Mouse (Mus musculus): ENCODE measurements around the gene Nectin4. TPM values are rescaled to one million over a fixed set of nuclear protein-coding genes. Genes with fewer than 3 reads are reported as not detected.

Gene Nectin4
- polyA plus RNA-seq, 1 experiment: 0.33 TPM

- H3K27me3 ChIP-seq (ENCODE audit: control insufficient read depth, insufficient read depth, low read length): no peaks in the 10 kb centered on the region
- H3K27ac ChIP-seq (ENCODE audit: insufficient read depth, low read depth, low read length): peak overlapping the region; percentile 73
- WGBS: 16% methylated on average over 5 of the region's 5 CpGs
- H3K4me1 ChIP-seq (ENCODE audit: control insufficient read depth, insufficient read depth, insufficient read length, low read length): peaks cover 5% of the 10 kb centered on the region; the same call in 1 of the 2 replicates
- TF ChIP-seq POLR2A (IDR thresholded peaks at IDR 0.05; ENCODE audit: low read depth, low read length) (no peak), CTCF (IDR thresholded peaks at IDR 0.05; ENCODE audit: extremely low read depth, insufficient read length, insufficient replicate concordance, low read depth, low read length) (no peak)
- peaks cover 5% of the 10 kb centered on the region; the same call in 1 of the 2 replicates for H3K36me3 ChIP-seq (ENCODE audit: control insufficient read depth, insufficient read depth, low read length)
- H3K4me3 ChIP-seq (ENCODE audit: low read depth, low read length): no peak overlapping the region
These were observed 54.7 kb downstream of the Nectin4 start for GRCm38 (mm10) chr1:171424638-171425037.

GRCm38 (mm10) chr1:171425126-171425525 is 55.2 kb downstream of the Nectin4 start:
- TF ChIP-seq POLR2A (IDR thresholded peaks at IDR 0.05; ENCODE audit: low read depth, low read length): no peak
- no peak for TF ChIP-seq CTCF (IDR thresholded peaks at IDR 0.05; ENCODE audit: extremely low read depth, insufficient read length, insufficient replicate concordance, low read depth, low read length)
- 25% methylated on average over 4 of the region's 4 CpGs for WGBS
- H3K27me3 ChIP-seq (ENCODE audit: control insufficient read depth, insufficient read depth, low read length): no peaks in the 10 kb centered on the region
- peaks cover 5% of the 10 kb centered on the region; the same call in 1 of the 2 replicates for H3K4me1 ChIP-seq (ENCODE audit: control insufficient read depth, insufficient read depth, insufficient read length, low read length)
- H3K36me3 ChIP-seq (ENCODE audit: control insufficient read depth, insufficient read depth, low read length): peaks cover 3% of the 10 kb centered on the region; the same call in 1 of the 2 replicates
- peak overlapping the region; percentile 73 for H3K27ac ChIP-seq (ENCODE audit: insufficient read depth, low read depth, low read length)
- no peak overlapping the region for H3K4me3 ChIP-seq (ENCODE audit: low read depth, low read length)

GRCm38 (mm10) chr1:171432158-171432557 is 62.3 kb downstream of the Nectin4 start:
- Histone ChIP-seq H3K27ac (ENCODE audit: insufficient read depth, low read depth, low read length) (no peak overlapping the region), H3K36me3 (ENCODE audit: control insufficient read depth, insufficient read depth, low read length) (no peaks in the 10 kb centered on the region), H3K4me1 (ENCODE audit: control insufficient read depth, insufficient read depth, insufficient read length, low read length) (peaks cover 8% of the 10 kb centered on the region; the same call in 1 of the 2 replicates), H3K4me3 (ENCODE audit: low read depth, low read length) (no peak overlapping the region), H3K27me3 (ENCODE audit: control insufficient read depth, insufficient read depth, low read length) (no peaks in the 10 kb centered on the region)
- WGBS: 83% methylated on average over 5 of the region's 5 CpGs
- no peak for TF ChIP-seq CTCF (IDR thresholded peaks at IDR 0.05; ENCODE audit: extremely low read depth, insufficient read length, insufficient replicate concordance, low read depth, low read length)
- TF ChIP-seq POLR2A (IDR thresholded peaks at IDR 0.05; ENCODE audit: low read depth, low read length): no peak

GRCm38 (mm10) chr1:171435288-171435814 is 65.5 kb downstream of the Nectin4 start:
- no peak for TF ChIP-seq CTCF (IDR thresholded peaks at IDR 0.05; ENCODE audit: extremely low read depth, insufficient read length, insufficient replicate concordance, low read depth, low read length)
- no peak overlapping the region for H3K4me3 ChIP-seq (ENCODE audit: low read depth, low read length)
- H3K27me3 ChIP-seq (ENCODE audit: control insufficient read depth, insufficient read depth, low read length): no peaks in the 10 kb centered on the region
- H3K4me1 ChIP-seq (ENCODE audit: control insufficient read depth, insufficient read depth, insufficient read length, low read length): peaks cover 11% of the 10 kb centered on the region
- WGBS: 23% methylated on average over 7 of the region's 7 CpGs
- no peaks in the 10 kb centered on the region for H3K36me3 ChIP-seq (ENCODE audit: control insufficient read depth, insufficient read depth, low read length)
- no peak overlapping the region for H3K27ac ChIP-seq (ENCODE audit: insufficient read depth, low read depth, low read length)

GRCm38 (mm10) chr1:171435974-171436373 is 66.1 kb downstream of the Nectin4 start:
- WGBS: 32% methylated on average over 1 of the region's 1 CpGs
- Histone ChIP-seq H3K4me1 (ENCODE audit: control insufficient read depth, insufficient read depth, insufficient read length, low read length) (peaks cover 13% of the 10 kb centered on the region), H3K4me3 (ENCODE audit: low read depth, low read length) (no peak overlapping the region), H3K36me3 (ENCODE audit: control insufficient read depth, insufficient read depth, low read length) (no peaks in the 10 kb centered on the region), H3K27ac (ENCODE audit: insufficient read depth, low read depth, low read length) (no peak overlapping the region), H3K27me3 (ENCODE audit: control insufficient read depth, insufficient read depth, low read length) (no peaks in the 10 kb centered on the region)
- TF ChIP-seq CTCF (IDR thresholded peaks at IDR 0.05; ENCODE audit: extremely low read depth, insufficient read length, insufficient replicate concordance, low read depth, low read length) (no peak), POLR2A (IDR thresholded peaks at IDR 0.05; ENCODE audit: low read depth, low read length) (no peak)

GRCm38 (mm10) chr1:171437264-171438013 is 67.5 kb downstream of the Nectin4 start, which contains the start of gene F11r:
Gene F11r, plus strand, starts transcription at chr1:171437535.
- Histone ChIP-seq H3K27ac (ENCODE audit: insufficient read depth, low read depth, low read length) (peak within 1 kb of the TSS; percentile 96), H3K27me3 (ENCODE audit: control insufficient read depth, insufficient read depth, low read length) (no peaks in the 10 kb centered on the region), H3K4me1 (ENCODE audit: control insufficient read depth, insufficient read depth, insufficient read length, low read length) (peaks cover 18% of the 10 kb centered on the region), H3K4me3 (ENCODE audit: low read depth, low read length) (peak within 1 kb of the TSS; percentile 78), H3K36me3 (ENCODE audit: control insufficient read depth, insufficient read depth, low read length) (no peaks in the 10 kb centered on the region)
- WGBS: under 1% methylated on average over 46 of the region's 46 CpGs
- TF ChIP-seq CTCF (IDR thresholded peaks at IDR 0.05; ENCODE audit: extremely low read depth, insufficient read length, insufficient replicate concordance, low read depth, low read length): no peak
- peak; percentile 97 for TF ChIP-seq POLR2A (IDR thresholded peaks at IDR 0.05; ENCODE audit: low read depth, low read length)

Other genes with a start within 250 kb of the Nectin4 start
- gene Sdhc, start 219.5 kb upstream of the Nectin4 start, polyA plus RNA-seq (2012; rRNA removed): 120 and 226 TPM in 2 replicates
- 0.28 and 0.66 TPM in 2 replicates for gene Mpz, start 219.4 kb upstream of the Nectin4 start, polyA plus RNA-seq (2012; rRNA removed)
- 10.9 and 13.9 TPM in 2 replicates for gene Pcp4l1, start 173.8 kb upstream of the Nectin4 start, polyA plus RNA-seq (2012; rRNA removed)
- 18.5 and 28.9 TPM in 2 replicates for gene Nr1i3, start 156.1 kb upstream of the Nectin4 start, polyA plus RNA-seq (2012; rRNA removed)
- gene Tomm40l, start 147.6 kb upstream of the Nectin4 start, polyA plus RNA-seq (2012; rRNA removed): 17.0 and 21.2 TPM in 2 replicates
- gene Apoa2, start 145.0 kb upstream of the Nectin4 start, polyA plus RNA-seq (2012; rRNA removed): 0.94 TPM in 1 of 2 replicates, not detected in the other
- gene Fcer1g, start 135.7 kb upstream of the Nectin4 start, polyA plus RNA-seq (2012; rRNA removed): 36.9 and 46.7 TPM in 2 replicates
- 1.5 and 2.6 TPM in 2 replicates for gene Adamts4, start 119.7 kb upstream of the Nectin4 start, polyA plus RNA-seq (2012; rRNA removed)
- gene Ndufs2, start 118.7 kb upstream of the Nectin4 start, polyA plus RNA-seq (2012; rRNA removed): 79.8 and 116 TPM in 2 replicates
- gene B4galt3, start 99.8 kb upstream of the Nectin4 start, polyA plus RNA-seq (2012; rRNA removed): 38.5 and 78.5 TPM in 2 replicates
- 15.4 and 23.4 TPM in 2 replicates for gene Ppox, start 88.9 kb upstream of the Nectin4 start, polyA plus RNA-seq (2012; rRNA removed)
- gene Usp21, start 82.1 kb upstream of the Nectin4 start, polyA plus RNA-seq (2012; rRNA removed): 18.3 and 30.2 TPM in 2 replicates
- gene Ufc1, start 75.1 kb upstream of the Nectin4 start, polyA plus RNA-seq (2012; rRNA removed): 6.3 and 10.8 TPM in 2 replicates
- gene Dedd, start 41.0 kb upstream of the Nectin4 start, polyA plus RNA-seq (2012; rRNA removed): 24.5 and 40.7 TPM in 2 replicates
- gene Nit1, start 24.5 kb upstream of the Nectin4 start, polyA plus RNA-seq (2012; rRNA removed): 36.8 and 50.7 TPM in 2 replicates
- gene Pfdn2, start 24.4 kb upstream of the Nectin4 start, polyA plus RNA-seq (2012; rRNA removed): 5.0 and 7.5 TPM in 2 replicates
- gene Klhdc9, start 9.3 kb upstream of the Nectin4 start, polyA plus RNA-seq (2012; rRNA removed): 0.13 and 0.16 TPM in 2 replicates
- 3.8 and 6.1 TPM in 2 replicates for gene Arhgap30, start 18.9 kb downstream of the Nectin4 start, polyA plus RNA-seq (2012; rRNA removed)
- 55.0 and 87.8 TPM in 2 replicates for gene Usf1, start 41.2 kb downstream of the Nectin4 start, polyA plus RNA-seq (2012; rRNA removed)
- gene Tstd1, start 48.8 kb downstream of the Nectin4 start, polyA plus RNA-seq (2012; rRNA removed): 52.0 and 53.7 TPM in 2 replicates
- gene F11r, start 67.4 kb downstream of the Nectin4 start, polyA plus RNA-seq (2012; rRNA removed): 49.7 and 142 TPM in 2 replicates
- 3.6 and 5.0 TPM in 2 replicates for gene Alyref2, start 133.4 kb downstream of the Nectin4 start, polyA plus RNA-seq (2012; rRNA removed)
- 566 and 2,950 TPM in 2 replicates for gene Itln1, start 165.2 kb downstream of the Nectin4 start, polyA plus RNA-seq (2012; rRNA removed)
- 1.2 and 2.0 TPM in 2 replicates for gene Cd244a, start 189.1 kb downstream of the Nectin4 start, polyA plus RNA-seq (2012; rRNA removed)
- gene Ly9, start 237.3 kb downstream of the Nectin4 start, polyA plus RNA-seq (2012; rRNA removed): 0.85 and 1.5 TPM in 2 replicates